Mouse (Mus musculus) stomach, embryonic 14.5 days (tissue): Measurements from ENCODE around the gene Chn2. TPM values are rescaled to one million over a fixed set of nuclear protein-coding genes. Genes with fewer than 3 reads are reported as not detected.
A peak's percentile ranks its signal among the peaks of the same experiment; 100 is the strongest.

Experiments used
- ATAC-seq: fragments of 200-750 bp; cut with Nextera tagmentation; 2 replicates; pipeline ENCODE4 v1.8.0; 2017; ENCODE audit warnings: low read depth, moderate TSS enrichment; ENCODE audit not compliant: insufficient number of reproducible peaks, insufficient read depth, low FRiP score
- H3K27ac ChIP-seq: fragments of 300-500 bp; sonication (generic); 2 replicates; pipeline ENCODE4 v1.5.1; 2014; ENCODE audit warnings: mild to moderate bottlenecking, low read length, moderate library complexity, mixed read lengths
- H3K27me3 ChIP-seq: fragments of 300-500 bp; sonication (generic); 2 replicates; pipeline ENCODE4 v1.6.1; 2014; ENCODE audit warnings: low read length, control low read depth, mixed read lengths; ENCODE audit not compliant: control insufficient read depth, insufficient read depth
- H3K36me3 ChIP-seq: fragments of 300-500 bp; sonication (generic); 2 replicates; pipeline ENCODE4 v1.6.1; 2014; ENCODE audit warnings: mild to moderate bottlenecking, control low read depth, low read length, moderate library complexity, mixed read lengths; ENCODE audit not compliant: control insufficient read depth, insufficient read depth
- H3K4me1 ChIP-seq: fragments of 300-500 bp; sonication (generic); 2 replicates; pipeline ENCODE4 v1.6.1; 2014; ENCODE audit warnings: low read length, control low read depth, mixed read lengths; ENCODE audit not compliant: control insufficient read depth, insufficient read depth
- H3K4me2 ChIP-seq: fragments of 300-500 bp; sonication (generic); replicated peaks from 2 replicates; pipeline ENCODE4 v1.6.1; 2014; ENCODE audit warnings: low read depth, low read length, control low read depth
- H3K4me3 ChIP-seq: fragments of 300-500 bp; sonication (generic); 2 replicates; pipeline ENCODE4 v1.5.1; 2014; ENCODE audit warnings: low read depth, low read length, control low read depth
- H3K9ac ChIP-seq: fragments of 300-500 bp; sonication (generic); replicated peaks from 2 replicates; pipeline ENCODE4 v1.6.1; 2014; ENCODE audit warnings: low read depth, mild to moderate bottlenecking, control low read depth, low read length, moderate library complexity, mixed read lengths
- H3K9me3 ChIP-seq: fragments of 300-500 bp; sonication (generic); 2 replicates; pipeline ENCODE4 v1.6.1; 2016; ENCODE audit warnings: low read depth, low read length, control low read depth; ENCODE audit not compliant: control insufficient read depth
- WGBS: fragments of 180-500 bp; shearing (Covaris S2); extraction: QIAGEN DNeasy Blood & Tissue Kit; methylation state at CpG from one replicate; pipeline ENCODE4 v1.1.7; 2014; 5-methylcytosine and 5-hydroxymethylcytosine counted together
- polyA plus RNA-seq: library from polyadenylated mRNA; unstranded; fragments of >200 nt; fragmentation: Nextera tagmentation; extraction: Ambion mirVana; gene quantifications from 2 replicates; pipeline ENCODE4 v1.2.1, GENCODE M21; 2014

The Chn2 gene
- polyA plus RNA-seq, 1 experiment from 2014 or later = 19.1 TPM

- Histone ChIP-seq H3K4me1 (no peaks in the 10 kb centered on the region; the same call in 1 of the 2 replicates), H3K9me3 (no peaks in the 10 kb centered on the region), H3K27me3 (no peaks in the 10 kb centered on the region), H3K36me3 (no peaks in the 10 kb centered on the region), H3K9ac (no peak overlapping the region), H3K4me2 (no peak overlapping the region), H3K4me3 (no peak overlapping the region), H3K27ac (no peak overlapping the region)
- WGBS = 39% methylated on average over 4 of the region's 4 CpGs
- ATAC-seq = peak; percentile 81; the same call in 1 of the 2 replicates
Observed at GRCm38 (mm10) chr6:54199516-54199915, 160.2 kb downstream of the Chn2 start.

GRCm38 (mm10) chr6:54200031-54200722 lies 160.8 kb downstream of the Chn2 start:
- H3K4me1 ChIP-seq = no peaks in the 10 kb centered on the region; the same call in 1 of the 2 replicates
- H3K9me3 ChIP-seq = no peaks in the 10 kb centered on the region
- H3K4me2 ChIP-seq = no peak overlapping the region
- no peaks in the 10 kb centered on the region for H3K36me3 ChIP-seq
- WGBS = 78% methylated on average over 11 of the region's 11 CpGs
- H3K27me3 ChIP-seq = no peaks in the 10 kb centered on the region
- H3K9ac ChIP-seq = no peak overlapping the region
- no peak for ATAC-seq
- H3K4me3 ChIP-seq = no peak overlapping the region
- no peak overlapping the region for H3K27ac ChIP-seq

GRCm38 (mm10) chr6:54202311-54203020 lies 163.1 kb downstream of the Chn2 start:
- Histone ChIP-seq H3K4me3 (no peak overlapping the region), H3K27ac (no peak overlapping the region), H3K4me2 (no peak overlapping the region), H3K27me3 (no peaks in the 10 kb centered on the region), H3K9me3 (no peaks in the 10 kb centered on the region), H3K9ac (no peak overlapping the region), H3K36me3 (no peaks in the 10 kb centered on the region), H3K4me1 (no peaks in the 10 kb centered on the region; the same call in 1 of the 2 replicates)
- 67% methylated on average over 7 of the region's 7 CpGs for WGBS
- ATAC-seq = no peak

- H3K9me3 ChIP-seq = no peaks in the 10 kb centered on the region
- no peak overlapping the region for H3K9ac ChIP-seq
- no peak overlapping the region for H3K27ac ChIP-seq
- H3K36me3 ChIP-seq = no peaks in the 10 kb centered on the region
- ATAC-seq = no peak
- H3K4me3 ChIP-seq = no peak overlapping the region
- no peak overlapping the region for H3K4me2 ChIP-seq
- H3K27me3 ChIP-seq = no peaks in the 10 kb centered on the region
- H3K4me1 ChIP-seq = no peaks in the 10 kb centered on the region; the same call in 1 of the 2 replicates
- 75% methylated on average over 2 of the region's 2 CpGs for WGBS
Observed at GRCm38 (mm10) chr6:54203316-54203715, 164.0 kb downstream of the Chn2 start.

GRCm38 (mm10) chr6:54203926-54204325 lies 164.6 kb downstream of the Chn2 start:
- no peaks in the 10 kb centered on the region for H3K27me3 ChIP-seq
- H3K4me3 ChIP-seq = no peak overlapping the region
- H3K9me3 ChIP-seq = no peaks in the 10 kb centered on the region
- no peaks in the 10 kb centered on the region for H3K36me3 ChIP-seq
- H3K4me1 ChIP-seq = no peaks in the 10 kb centered on the region; the same call in 1 of the 2 replicates
- H3K9ac ChIP-seq = no peak overlapping the region
- WGBS = 90% methylated on average over 6 of the region's 6 CpGs
- H3K4me2 ChIP-seq = no peak overlapping the region
- ATAC-seq = no peak
- no peak overlapping the region for H3K27ac ChIP-seq

- no peak overlapping the region for H3K4me2 ChIP-seq
- no peak overlapping the region for H3K9ac ChIP-seq
- H3K27me3 ChIP-seq = no peaks in the 10 kb centered on the region
- 39% methylated on average over 2 of the region's 2 CpGs for WGBS
- H3K4me1 ChIP-seq = no peaks in the 10 kb centered on the region; the same call in 1 of the 2 replicates
- 0 out of 2 replicates have a peak, but pooled peaks have one; percentile 37 for ATAC-seq
- H3K9me3 ChIP-seq = no peaks in the 10 kb centered on the region
- no peak overlapping the region for H3K4me3 ChIP-seq
- H3K36me3 ChIP-seq = no peaks in the 10 kb centered on the region
- H3K27ac ChIP-seq = no peak overlapping the region
Observed at GRCm38 (mm10) chr6:54204931-54205330, 165.6 kb downstream of the Chn2 start.

GRCm38 (mm10) chr6:54205471-54205870 lies 166.1 kb downstream of the Chn2 start:
- Histone ChIP-seq H3K27me3 (no peaks in the 10 kb centered on the region), H3K4me2 (no peak overlapping the region), H3K4me3 (no peak overlapping the region), H3K36me3 (no peaks in the 10 kb centered on the region), H3K27ac (no peak overlapping the region), H3K9me3 (no peaks in the 10 kb centered on the region), H3K9ac (no peak overlapping the region), H3K4me1 (no peaks in the 10 kb centered on the region)
- ATAC-seq = no peak
- 75% methylated on average over 5 of the region's 5 CpGs for WGBS

- H3K9me3 ChIP-seq = no peaks in the 10 kb centered on the region
- no peaks in the 10 kb centered on the region for H3K36me3 ChIP-seq
- H3K4me3 ChIP-seq = no peak overlapping the region
- ATAC-seq = no peak
- no peaks in the 10 kb centered on the region for H3K27me3 ChIP-seq
- no peak overlapping the region for H3K27ac ChIP-seq
- no peak overlapping the region for H3K4me2 ChIP-seq
- H3K4me1 ChIP-seq = no peaks in the 10 kb centered on the region
- WGBS = 46% methylated on average over 6 of the region's 6 CpGs
- no peak overlapping the region for H3K9ac ChIP-seq
Observed at GRCm38 (mm10) chr6:54206221-54206738, 166.9 kb downstream of the Chn2 start.
